Mouse (Mus musculus): ENCODE measurements at regions not wholly inside any gene's neighbourhood (a gene's known extent, or its start where the extent isn't known, plus 50 kb on each side); places are given as distances from the start of the nearest gene placed in this dataset.

- no peaks in the 10 kb centered on the region for H3K9me3 ChIP-seq (replicated peaks)
- no peak for ATAC-seq (ENCODE audit: insufficient read depth)
Observed at GRCm38 (mm10) chr1:166942201-166942600, 59.0 kb upstream of the Fam78b start.

DNA sequence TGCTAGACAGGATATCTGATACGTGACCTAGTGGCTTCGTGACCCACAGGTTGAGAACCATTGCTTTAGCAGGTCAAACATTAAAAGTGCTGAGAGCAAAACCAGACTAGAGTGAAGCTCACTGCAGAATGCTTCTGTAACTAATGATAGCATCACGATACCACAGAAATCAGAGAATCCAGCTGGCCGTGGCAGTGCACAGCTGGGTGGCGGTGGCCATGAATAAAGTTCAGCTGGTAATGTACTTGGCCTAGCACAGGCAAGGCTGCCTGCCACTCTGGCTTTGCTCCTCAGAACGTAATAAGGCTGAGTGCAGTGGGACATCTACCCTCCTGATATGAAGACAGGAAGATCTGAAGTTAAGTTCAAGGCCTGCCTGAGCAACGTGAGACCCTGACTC lies 56.7 kb upstream of the Fam78b start:
- Histone ChIP-seq H3K4me3 (replicated peaks) (no peak overlapping the region), H3K36me3 (replicated peaks) (no peaks in the 10 kb centered on the region), H3K27me3 (no peaks in the 10 kb centered on the region), H3K4me1 (replicated peaks) (no peaks in the 10 kb centered on the region), H3K27ac (replicated peaks) (no peak overlapping the region), H3K9me3 (replicated peaks) (no peaks in the 10 kb centered on the region), H3K9ac (no peak overlapping the region), H3K4me2 (no peak overlapping the region)
- no peak for ATAC-seq (ENCODE audit: insufficient read depth)
- WGBS (ENCODE audit: insufficient replicate concordance), result 64% methylated on average over 7 of the region's 7 CpGs

More at GRCm38 (mm10) chr1:166942201-166942600, 59.0 kb upstream of the Fam78b start:
- Histone ChIP-seq H3K27me3 (no peaks in the 10 kb centered on the region), H3K36me3 (replicated peaks) (no peaks in the 10 kb centered on the region), H3K4me1 (replicated peaks) (no peaks in the 10 kb centered on the region), H3K4me3 (replicated peaks) (no peak overlapping the region), H3K4me2 (no peak overlapping the region), H3K9ac (no peak overlapping the region), H3K27ac (replicated peaks) (no peak overlapping the region)
- 30% methylated on average over 1 of the region's 1 CpGs for WGBS (ENCODE audit: insufficient replicate concordance)

DNA sequence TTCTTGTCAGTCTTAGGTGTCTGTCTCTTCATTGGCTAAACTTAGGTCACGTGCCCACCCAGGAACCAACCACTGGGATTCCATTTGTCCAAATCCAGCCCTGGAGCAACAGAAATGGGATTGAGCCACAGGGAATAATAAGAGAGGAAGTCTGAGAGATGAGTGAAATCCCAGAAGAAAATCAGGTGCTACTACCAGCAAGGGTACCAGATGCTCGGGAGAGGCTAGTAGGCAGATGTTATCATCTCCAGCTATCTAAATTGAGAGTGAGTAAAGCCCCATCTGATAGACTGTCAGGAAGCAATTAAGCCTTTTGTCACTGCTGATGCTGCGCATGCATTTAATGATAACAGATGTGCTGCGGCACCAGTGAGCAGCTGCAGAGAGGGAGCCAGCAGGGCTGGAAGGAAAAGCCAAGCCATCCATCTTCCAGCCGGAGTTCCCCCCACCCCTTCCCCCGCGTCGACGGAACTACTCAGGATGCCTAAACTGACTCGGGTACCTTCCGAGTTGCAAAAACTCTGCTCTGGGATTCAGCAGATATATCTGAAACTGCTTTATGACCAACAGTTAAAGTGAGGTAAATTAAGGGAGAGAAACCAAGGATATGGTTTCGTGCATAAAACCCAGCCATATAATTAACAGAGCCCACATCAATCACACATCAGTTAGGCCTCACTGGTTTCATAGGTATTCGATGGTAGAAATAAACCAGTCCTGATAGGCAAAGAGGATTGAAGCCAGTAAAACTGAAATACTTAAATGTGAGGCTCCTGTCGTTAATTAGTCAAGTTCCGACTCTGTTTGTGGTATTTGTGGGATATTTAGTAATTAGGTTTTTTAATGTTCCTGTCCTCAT lies 53.1 kb upstream of the Fam78b start:
- Histone ChIP-seq H3K9ac (no peak overlapping the region), H3K36me3 (replicated peaks) (no peaks in the 10 kb centered on the region), H3K4me1 (replicated peaks) (no peaks in the 10 kb centered on the region), H3K27me3 (no peaks in the 10 kb centered on the region), H3K4me3 (replicated peaks) (no peak overlapping the region), H3K4me2 (no peak overlapping the region), H3K9me3 (replicated peaks) (no peaks in the 10 kb centered on the region), H3K27ac (replicated peaks) (no peak overlapping the region)
- 28% methylated on average over 15 of the region's 15 CpGs for WGBS (ENCODE audit: insufficient replicate concordance)
- ATAC-seq (ENCODE audit: insufficient read depth), result no peak
